Mouse (Mus musculus) erythroblast, embryonic 14.5 days (primary cell): Measurements from ENCODE around the gene Sdk1.

ENCODE experiments used
- GATA1 ChIP-seq: IDR thresholded peaks from 2 replicates; pipeline ENCODE4 v1.6.1; 2012; ENCODE audit warnings: low read length, inconsistent platforms, mixed read lengths
- TAL1 ChIP-seq: IDR thresholded peaks from 3 replicates; pipeline ENCODE4 v1.6.1; 2012; ENCODE audit warnings: low read length, inconsistent platforms, mixed read lengths

DNA sequence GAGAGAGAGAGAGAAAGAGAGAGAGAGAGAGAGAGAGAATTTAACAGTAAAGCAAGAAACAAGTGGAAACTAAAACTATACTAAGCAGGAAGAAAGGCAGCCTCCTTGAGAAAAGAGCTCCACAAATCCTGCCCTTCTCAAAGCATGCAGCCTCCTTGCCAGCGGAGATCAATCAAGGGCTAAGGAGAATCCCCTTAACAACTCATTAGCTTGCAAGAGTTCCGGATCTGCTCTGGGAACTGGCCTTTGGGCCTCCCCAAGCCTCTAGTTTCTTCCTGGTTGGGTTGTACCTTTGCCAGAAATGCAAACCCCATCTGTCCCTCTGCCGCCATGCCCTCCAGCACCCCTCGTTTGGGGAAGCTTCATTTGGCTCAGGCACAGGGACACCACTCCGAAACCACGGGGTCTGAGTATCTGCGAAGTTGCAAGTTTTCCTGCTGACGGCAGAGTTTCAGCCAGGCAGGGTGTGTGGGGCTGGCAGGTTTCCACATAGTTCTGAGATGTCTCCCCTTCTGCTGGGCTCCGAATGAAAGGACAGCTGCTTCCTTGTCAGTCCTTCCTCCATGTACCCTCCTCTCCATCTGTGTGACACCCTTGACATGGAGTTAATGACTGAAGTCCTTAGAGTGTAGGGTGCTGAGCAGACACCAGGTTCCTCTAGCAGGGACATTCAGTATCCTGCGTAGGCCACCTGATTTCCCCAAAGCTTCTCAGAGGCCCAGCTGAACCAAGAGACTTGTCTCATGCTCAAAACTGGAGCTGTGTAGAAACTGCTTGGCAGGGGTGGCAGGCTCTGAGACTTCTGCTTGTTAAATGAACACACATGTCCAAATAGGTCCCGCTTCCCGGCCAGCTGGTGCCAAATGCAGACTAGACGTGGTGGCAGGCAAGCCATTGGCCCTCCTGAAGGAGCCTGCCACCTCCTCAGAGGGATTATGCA is 833.5 kb downstream of the Sdk1 start:
- TF ChIP-seq GATA1 (no peak), TAL1 (no peak)
